Mouse (Mus musculus): ENCODE results near the gene Sh3tc1. TPM values are rescaled to one million over a fixed set of nuclear protein-coding genes. Genes with fewer than 3 reads are reported as not detected.
A peak's percentile ranks its signal among the peaks of the same experiment; 100 is the strongest.

Sh3tc1 gene
- polyA plus RNA-seq, 1 experiment from 2014 or later: 7.3 TPM

DNA sequence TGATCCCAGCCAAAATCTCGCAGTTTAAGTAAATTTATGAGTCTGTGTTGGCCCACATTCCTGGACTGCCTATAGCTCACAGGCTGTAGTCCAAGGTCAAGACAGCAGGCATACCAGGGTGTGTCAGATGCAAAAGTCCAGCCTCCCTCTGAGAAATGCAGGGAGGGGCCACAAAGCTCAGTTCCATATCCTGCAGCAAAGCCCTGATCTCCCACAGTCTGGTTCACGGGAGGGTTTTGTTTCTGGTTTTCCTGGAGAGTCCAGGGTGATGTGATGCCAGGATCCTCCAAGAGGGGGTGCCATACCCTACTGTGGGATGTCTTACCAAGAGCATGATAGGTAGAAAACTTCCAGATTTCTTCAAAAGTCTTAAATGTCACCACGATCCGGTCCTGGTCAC, 21.8 kb downstream of the Sh3tc1 start:
- 40% methylated on average over 4 of the region's 4 CpGs for WGBS
- peaks cover 5% of the 10 kb centered on the region; the same call in 1 of the 2 replicates for H3K4me1 ChIP-seq
- H3K27me3 ChIP-seq: no peaks in the 10 kb centered on the region
- no peaks in the 10 kb centered on the region for H3K36me3 ChIP-seq
- no peak overlapping the region for H3K4me3 ChIP-seq
- no peak overlapping the region for H3K4me2 ChIP-seq
- H3K9me3 ChIP-seq: no peaks in the 10 kb centered on the region
- ATAC-seq (ENCODE audit: insufficient number of reproducible peaks, low FRiP score, low TSS enrichment, low read depth): no peak
- H3K9ac ChIP-seq: no peak overlapping the region
- no peak overlapping the region for H3K27ac ChIP-seq

GRCm38 (mm10) chr5:35717455-35717854, 22.3 kb downstream of the Sh3tc1 start:
- no peaks in the 10 kb centered on the region for H3K36me3 ChIP-seq
- H3K4me1 ChIP-seq: peaks cover 5% of the 10 kb centered on the region; the same call in 1 of the 2 replicates
- H3K4me2 ChIP-seq: no peak overlapping the region
- H3K27me3 ChIP-seq: no peaks in the 10 kb centered on the region
- no peak for ATAC-seq (ENCODE audit: insufficient number of reproducible peaks, low FRiP score, low TSS enrichment, low read depth)
- no peak overlapping the region for H3K27ac ChIP-seq
- H3K9me3 ChIP-seq: no peaks in the 10 kb centered on the region
- H3K4me3 ChIP-seq: no peak overlapping the region
- 75% methylated on average over 5 of the region's 5 CpGs for WGBS
- no peak overlapping the region for H3K9ac ChIP-seq

DNA sequence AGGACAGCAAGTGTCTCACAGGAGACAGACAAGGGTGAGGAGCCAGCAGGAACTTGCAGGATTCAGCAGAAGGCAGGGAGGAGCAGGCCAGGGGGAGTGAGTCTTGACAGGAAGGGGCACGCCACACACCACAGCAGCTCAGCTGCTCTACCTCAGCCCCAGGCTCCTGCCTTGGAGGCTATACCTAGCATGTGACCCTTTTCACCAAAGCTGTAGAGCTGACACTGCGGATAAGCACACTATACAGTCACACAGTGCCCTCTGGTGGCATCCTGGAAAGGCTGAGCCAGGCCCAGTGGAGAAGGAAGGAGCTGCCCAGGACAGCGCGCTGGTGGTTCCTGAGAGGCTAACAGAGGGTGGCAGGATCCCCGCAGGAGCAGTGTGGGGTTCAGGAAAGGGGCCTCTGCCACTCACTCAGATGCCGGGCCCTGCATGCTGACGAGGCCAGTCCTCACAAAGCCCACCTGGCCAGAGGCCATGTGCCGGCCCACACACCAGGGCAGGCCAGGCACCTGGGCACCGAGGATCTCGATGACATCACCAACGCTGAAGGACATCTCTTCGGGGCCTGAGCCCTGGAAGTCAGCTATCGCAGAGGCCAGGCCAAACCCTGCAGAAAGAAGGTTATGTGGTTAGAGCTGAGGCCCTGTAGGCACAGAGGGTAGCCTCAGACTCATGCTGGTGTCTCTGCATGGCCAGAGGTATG, 26.0 kb downstream of the Sh3tc1 start:
- H3K27me3 ChIP-seq: no peaks in the 10 kb centered on the region
- no peaks in the 10 kb centered on the region for H3K9me3 ChIP-seq
- no peak overlapping the region for H3K4me2 ChIP-seq
- H3K9ac ChIP-seq: no peak overlapping the region
- ATAC-seq (ENCODE audit: insufficient number of reproducible peaks, low FRiP score, low TSS enrichment, low read depth): peak; percentile 81
- no peak overlapping the region for H3K4me3 ChIP-seq
- 44% methylated on average over 13 of the region's 13 CpGs for WGBS
- H3K27ac ChIP-seq: no peak overlapping the region
- H3K36me3 ChIP-seq: no peaks in the 10 kb centered on the region
- H3K4me1 ChIP-seq: peaks cover 11% of the 10 kb centered on the region; the same call in 1 of the 2 replicates

DNA sequence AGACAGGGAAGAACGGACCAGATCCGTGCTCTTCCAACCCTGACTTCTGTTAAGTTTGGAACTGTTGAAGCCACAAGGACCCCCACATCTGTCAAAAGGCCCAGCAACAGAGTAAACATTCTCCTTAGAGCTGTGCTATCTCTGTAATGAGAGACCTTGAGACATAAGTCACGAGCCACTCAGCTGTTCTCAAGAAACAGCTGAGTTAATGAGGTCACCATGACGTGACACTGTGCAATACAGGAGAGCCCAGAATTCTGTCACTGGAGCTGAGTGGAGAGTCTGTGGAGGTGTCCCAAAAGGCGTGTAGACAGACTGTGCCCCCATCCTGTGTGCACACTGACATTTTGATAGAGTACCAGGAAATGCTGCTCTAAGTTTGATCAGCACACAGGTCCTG, 27.3 kb downstream of the Sh3tc1 start:
- Histone ChIP-seq H3K36me3 (no peaks in the 10 kb centered on the region), H3K9me3 (no peaks in the 10 kb centered on the region), H3K27me3 (no peaks in the 10 kb centered on the region), H3K27ac (no peak overlapping the region), H3K4me1 (peaks cover 11% of the 10 kb centered on the region; the same call in 1 of the 2 replicates), H3K4me3 (no peak overlapping the region), H3K9ac (no peak overlapping the region), H3K4me2 (no peak overlapping the region)
- 61% methylated on average over 5 of the region's 5 CpGs for WGBS
- ATAC-seq (ENCODE audit: insufficient number of reproducible peaks, low FRiP score, low TSS enrichment, low read depth): no peak

- 68% methylated on average over 3 of the region's 3 CpGs for WGBS
- Histone ChIP-seq H3K4me1 (peaks cover 11% of the 10 kb centered on the region; the same call in 1 of the 2 replicates), H3K4me3 (no peak overlapping the region), H3K27ac (no peak overlapping the region), H3K4me2 (no peak overlapping the region), H3K9ac (no peak overlapping the region), H3K9me3 (no peaks in the 10 kb centered on the region), H3K36me3 (no peaks in the 10 kb centered on the region), H3K27me3 (no peaks in the 10 kb centered on the region)
- ATAC-seq (ENCODE audit: insufficient number of reproducible peaks, low FRiP score, low TSS enrichment, low read depth): no peak
These were observed 28.9 kb downstream of the Sh3tc1 start for GRCm38 (mm10) chr5:35710931-35711330.

- Histone ChIP-seq H3K4me1 (peaks cover 11% of the 10 kb centered on the region; the same call in 1 of the 2 replicates), H3K9ac (no peak overlapping the region), H3K9me3 (no peaks in the 10 kb centered on the region), H3K36me3 (no peaks in the 10 kb centered on the region), H3K4me3 (no peak overlapping the region), H3K27ac (no peak overlapping the region), H3K4me2 (no peak overlapping the region), H3K27me3 (no peaks in the 10 kb centered on the region)
- ATAC-seq (ENCODE audit: insufficient number of reproducible peaks, low FRiP score, low TSS enrichment, low read depth): no peak
- WGBS: 66% methylated on average over 3 of the region's 3 CpGs
These were observed 29.3 kb downstream of the Sh3tc1 start for GRCm38 (mm10) chr5:35710481-35710880.

DNA sequence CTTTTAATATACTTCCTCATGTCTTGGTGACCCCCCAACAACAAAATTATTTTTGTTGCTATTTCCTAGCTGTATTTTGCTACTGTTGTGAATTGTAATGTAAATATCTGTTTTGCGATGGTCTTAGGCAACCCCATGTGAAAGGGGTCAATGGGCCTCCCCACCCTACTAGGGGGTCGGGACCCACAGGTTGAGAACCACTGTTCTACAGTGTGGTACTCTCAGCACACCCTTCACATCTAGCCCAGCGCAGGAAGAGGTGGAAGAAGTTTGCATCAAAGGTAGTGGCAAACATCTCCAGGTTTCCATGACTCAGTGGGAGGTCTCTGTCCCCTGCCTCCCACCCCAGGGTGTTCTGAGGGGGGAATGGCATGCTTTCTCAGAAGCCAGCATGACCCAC, 34.4 kb downstream of the Sh3tc1 start:
- H3K4me2 ChIP-seq: no peak overlapping the region
- H3K4me1 ChIP-seq: 0 out of 2 replicates have a peak, but pooled peaks cover 10% of the 10 kb centered on the region
- H3K36me3 ChIP-seq: no peaks in the 10 kb centered on the region
- H3K4me3 ChIP-seq: no peak overlapping the region
- H3K27ac ChIP-seq: no peak overlapping the region
- H3K27me3 ChIP-seq: no peaks in the 10 kb centered on the region
- 86% methylated on average over 3 of the region's 3 CpGs for WGBS
- H3K9me3 ChIP-seq: no peaks in the 10 kb centered on the region
- H3K9ac ChIP-seq: no peak overlapping the region
- ATAC-seq (ENCODE audit: insufficient number of reproducible peaks, low FRiP score, low TSS enrichment, low read depth): no peak

DNA sequence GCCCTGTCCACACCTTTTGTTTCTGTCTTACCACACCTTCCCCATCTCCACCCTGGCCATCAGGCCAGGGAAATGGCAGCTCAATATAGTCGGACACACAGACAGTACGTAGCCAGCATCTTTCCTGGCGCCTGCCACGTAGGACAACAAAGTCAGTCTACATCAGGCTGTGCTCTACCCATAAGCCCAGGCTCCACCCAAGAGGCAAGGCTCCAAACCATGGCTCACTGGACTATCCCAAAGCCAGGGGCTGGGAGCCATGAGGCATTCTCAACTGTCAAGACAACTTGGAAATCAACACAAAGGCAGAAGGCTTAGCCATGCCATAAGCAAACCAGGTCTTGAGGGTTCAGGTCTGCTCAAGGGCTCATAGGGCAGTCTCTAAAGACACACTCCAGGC, 36.0 kb downstream of the Sh3tc1 start:
- no peak for ATAC-seq (ENCODE audit: insufficient number of reproducible peaks, low FRiP score, low TSS enrichment, low read depth)
- 93% methylated on average over 4 of the region's 4 CpGs for WGBS
- Histone ChIP-seq H3K9me3 (no peaks in the 10 kb centered on the region), H3K4me2 (no peak overlapping the region), H3K27me3 (no peaks in the 10 kb centered on the region), H3K4me3 (no peak overlapping the region), H3K36me3 (no peaks in the 10 kb centered on the region), H3K27ac (no peak overlapping the region), H3K4me1 (0 out of 2 replicates have a peak, but pooled peaks cover 3% of the 10 kb centered on the region), H3K9ac (no peak overlapping the region)

DNA sequence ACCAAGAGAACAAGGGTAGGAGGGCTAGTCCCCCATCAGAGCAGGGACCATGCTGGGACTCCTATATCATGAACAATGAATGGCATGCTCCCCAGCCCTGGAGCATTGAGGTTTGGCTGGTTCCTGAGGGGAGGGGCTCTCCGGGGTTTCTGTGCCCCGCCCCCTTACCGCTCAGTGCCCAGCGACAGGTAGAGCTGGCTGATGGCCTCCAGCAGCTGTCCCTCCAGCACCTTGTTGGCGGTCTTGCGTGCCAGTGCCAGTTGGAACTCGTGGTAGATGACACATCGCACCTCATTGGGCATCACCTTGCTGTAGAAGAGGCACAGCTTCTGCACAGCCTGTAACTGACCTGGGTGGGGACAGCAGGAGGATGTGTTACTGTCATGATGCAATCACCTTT, 36.6 kb downstream of the Sh3tc1 start:
- no peak for ATAC-seq (ENCODE audit: insufficient number of reproducible peaks, low FRiP score, low TSS enrichment, low read depth)
- H3K27ac ChIP-seq: no peak overlapping the region
- no peaks in the 10 kb centered on the region for H3K36me3 ChIP-seq
- no peak overlapping the region for H3K9ac ChIP-seq
- H3K9me3 ChIP-seq: no peaks in the 10 kb centered on the region
- 79% methylated on average over 8 of the region's 8 CpGs for WGBS
- H3K27me3 ChIP-seq: no peaks in the 10 kb centered on the region
- H3K4me3 ChIP-seq: no peak overlapping the region
- no peak overlapping the region for H3K4me2 ChIP-seq
- H3K4me1 ChIP-seq: 0 out of 2 replicates have a peak, but pooled peaks cover 3% of the 10 kb centered on the region

- Histone ChIP-seq H3K4me2 (no peak overlapping the region), H3K4me1 (0 out of 2 replicates have a peak, but pooled peaks cover 3% of the 10 kb centered on the region), H3K9ac (no peak overlapping the region), H3K27me3 (no peaks in the 10 kb centered on the region), H3K36me3 (no peaks in the 10 kb centered on the region), H3K4me3 (no peak overlapping the region), H3K27ac (no peak overlapping the region), H3K9me3 (no peaks in the 10 kb centered on the region)
- no peak for ATAC-seq (ENCODE audit: insufficient number of reproducible peaks, low FRiP score, low TSS enrichment, low read depth)
- 65% methylated on average over 4 of the region's 4 CpGs for WGBS
These were observed 37.1 kb downstream of the Sh3tc1 start for GRCm38 (mm10) chr5:35702582-35703140.

DNA sequence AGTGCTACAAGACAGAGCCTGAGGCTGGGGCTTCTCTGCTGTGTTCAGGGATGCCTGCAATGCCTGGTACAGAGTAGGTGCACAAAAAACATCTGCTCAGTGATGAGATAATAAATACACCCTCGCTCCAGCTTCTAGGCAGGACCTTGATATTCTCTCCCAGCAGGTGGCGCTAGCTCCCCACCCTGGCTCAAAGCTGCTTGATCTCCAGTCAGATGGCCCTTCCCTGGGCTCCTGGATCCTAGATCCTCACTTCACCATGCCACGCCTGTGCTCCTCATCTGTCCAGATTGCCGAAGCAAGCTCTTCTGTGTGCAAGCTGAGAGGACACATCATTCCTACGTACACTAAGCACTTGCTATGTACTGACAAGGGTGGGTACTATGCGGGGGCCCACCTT, 38.7 kb downstream of the Sh3tc1 start:
- no peak for ATAC-seq (ENCODE audit: insufficient number of reproducible peaks, low FRiP score, low TSS enrichment, low read depth)
- Histone ChIP-seq H3K4me1 (0 out of 2 replicates have a peak, but pooled peaks cover 3% of the 10 kb centered on the region), H3K9me3 (no peaks in the 10 kb centered on the region), H3K4me2 (no peak overlapping the region), H3K36me3 (no peaks in the 10 kb centered on the region), H3K27me3 (no peaks in the 10 kb centered on the region), H3K27ac (no peak overlapping the region), H3K4me3 (no peak overlapping the region), H3K9ac (no peak overlapping the region)
- 44% methylated on average over 6 of the region's 6 CpGs for WGBS

GRCm38 (mm10) chr5:35695815-35696214, 44.0 kb downstream of the Sh3tc1 start:
- ATAC-seq (ENCODE audit: insufficient number of reproducible peaks, low FRiP score, low TSS enrichment, low read depth): no peak
- Histone ChIP-seq H3K36me3 (no peaks in the 10 kb centered on the region), H3K9me3 (no peaks in the 10 kb centered on the region), H3K4me3 (no peak overlapping the region), H3K4me2 (no peak overlapping the region), H3K4me1 (peaks cover 11% of the 10 kb centered on the region), H3K27ac (no peak overlapping the region), H3K27me3 (no peaks in the 10 kb centered on the region), H3K9ac (no peak overlapping the region)
- 25% methylated on average over 5 of the region's 5 CpGs for WGBS
